Mouse (Mus musculus) kidney, adult 2 months (tissue): ENCODE measurements around the gene Slit2.

Experiments
- CTCF ChIP-seq: fragments of 200-500 bp; conservative IDR thresholded peaks from 2 replicates; pipeline ENCODE4 v1.5.1; 2011; ENCODE audit warnings: low read depth, mild to moderate bottlenecking, control low read depth, low read length, moderate library complexity, mixed read lengths; ENCODE audit not compliant: insufficient read depth, insufficient read length
- POLR2A ChIP-seq: fragments of 200-500 bp; IDR thresholded peaks from one replicate; pipeline ENCODE4 v1.6.1; 2011; ENCODE audit warnings: low read depth, low read length, control low read depth

DNA sequence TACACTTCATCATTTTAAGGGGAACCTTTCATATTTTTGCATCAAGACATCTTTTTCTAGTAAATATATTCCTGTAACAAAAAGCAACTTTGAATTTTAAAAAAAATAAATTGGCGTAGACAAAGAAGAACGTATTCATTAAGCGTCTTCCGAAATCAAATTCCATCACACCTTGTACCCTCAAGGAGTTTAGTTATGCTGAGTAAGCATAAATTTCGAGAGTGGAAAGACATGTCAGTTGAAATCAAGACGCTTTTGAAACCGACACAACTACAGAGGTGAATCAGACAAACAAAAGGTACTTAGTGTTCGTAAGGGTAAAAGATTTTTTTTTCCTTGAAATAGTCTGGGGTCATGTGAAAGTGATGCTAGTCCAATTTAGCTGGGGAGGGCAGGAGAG lies 201.4 kb downstream of the Slit2 start:
- no peak for TF ChIP-seq POLR2A
- no peak for TF ChIP-seq CTCF
